Mouse (Mus musculus): ENCODE data around the gene Gfy. TPM values are rescaled to one million over a fixed set of nuclear protein-coding genes. Genes with fewer than 3 reads are reported as not detected.

Gfy gene
- polyA plus RNA-seq, 1 experiment from 2014 or later = not detected

- Histone ChIP-seq H3K4me3 (0 out of 2 replicates have a peak overlapping the region, but pooled peaks have one; percentile 10), H3K4me1 (peaks cover 44% of the 10 kb centered on the region), H3K27me3 (ENCODE audit: low read depth, poor library complexity, severe bottlenecking) (no peaks in the 10 kb centered on the region), H3K9me3 (replicated peaks) (no peaks in the 10 kb centered on the region), H3K36me3 (peaks cover 37% of the 10 kb centered on the region), H3K27ac (peak overlapping the region; percentile 74)
- WGBS = 56% methylated on average over 4 of the region's 4 CpGs
- DNase-seq (ENCODE audit: low spot score) = no peak
These were observed 29.0 kb downstream of the Gfy start for GRCm38 (mm10) chr7:45150321-45150720.

GRCm38 (mm10) chr7:45149545-45149944, 29.8 kb downstream of the Gfy start:
- Histone ChIP-seq H3K27ac (peak overlapping the region; percentile 70), H3K4me3 (no peak overlapping the region), H3K4me1 (peaks cover 37% of the 10 kb centered on the region), H3K9me3 (replicated peaks) (no peaks in the 10 kb centered on the region), H3K27me3 (ENCODE audit: low read depth, poor library complexity, severe bottlenecking) (no peaks in the 10 kb centered on the region), H3K36me3 (peaks cover 45% of the 10 kb centered on the region)
- no peak for DNase-seq (ENCODE audit: low spot score)
- 70% methylated on average over 6 of the region's 6 CpGs for WGBS

- peaks cover 54% of the 10 kb centered on the region for H3K36me3 ChIP-seq
- WGBS = 61% methylated on average over 4 of the region's 4 CpGs
- DNase-seq (ENCODE audit: low spot score) = no peak
- no peak overlapping the region for H3K27ac ChIP-seq
- H3K27me3 ChIP-seq (ENCODE audit: low read depth, poor library complexity, severe bottlenecking) = no peaks in the 10 kb centered on the region
- H3K9me3 ChIP-seq (replicated peaks) = no peaks in the 10 kb centered on the region
- H3K4me1 ChIP-seq = peaks cover 35% of the 10 kb centered on the region
- no peak overlapping the region for H3K4me3 ChIP-seq
These were observed 30.8 kb downstream of the Gfy start for GRCm38 (mm10) chr7:45148534-45149098.

GRCm38 (mm10) chr7:45147899-45148298, 31.5 kb downstream of the Gfy start:
- peaks cover 30% of the 10 kb centered on the region for H3K4me1 ChIP-seq
- no peak for DNase-seq (ENCODE audit: low spot score)
- 90% methylated on average over 11 of the region's 11 CpGs for WGBS
- H3K36me3 ChIP-seq = peaks cover 60% of the 10 kb centered on the region
- H3K27me3 ChIP-seq (ENCODE audit: low read depth, poor library complexity, severe bottlenecking) = no peaks in the 10 kb centered on the region
- no peaks in the 10 kb centered on the region for H3K9me3 ChIP-seq (replicated peaks)
- H3K27ac ChIP-seq = no peak overlapping the region
- no peak overlapping the region for H3K4me3 ChIP-seq

- Histone ChIP-seq H3K27me3 (ENCODE audit: low read depth, poor library complexity, severe bottlenecking) (no peaks in the 10 kb centered on the region), H3K9me3 (replicated peaks) (no peaks in the 10 kb centered on the region), H3K36me3 (peaks cover 67% of the 10 kb centered on the region), H3K27ac (no peak overlapping the region), H3K4me1 (peaks cover 30% of the 10 kb centered on the region), H3K4me3 (no peak overlapping the region)
- WGBS = 92% methylated on average over 11 of the region's 11 CpGs
- DNase-seq (ENCODE audit: low spot score) = no peak
These were observed 32.1 kb downstream of the Gfy start for GRCm38 (mm10) chr7:45147267-45147666.

GRCm38 (mm10) chr7:45145460-45145859, 33.9 kb downstream of the Gfy start:
- H3K4me1 ChIP-seq = peaks cover 13% of the 10 kb centered on the region
- H3K36me3 ChIP-seq = peaks cover 77% of the 10 kb centered on the region
- no peak overlapping the region for H3K4me3 ChIP-seq
- DNase-seq (ENCODE audit: low spot score) = no peak
- H3K27me3 ChIP-seq (ENCODE audit: low read depth, poor library complexity, severe bottlenecking) = no peaks in the 10 kb centered on the region
- 93% methylated on average over 8 of the region's 8 CpGs for WGBS
- H3K27ac ChIP-seq = no peak overlapping the region
- H3K9me3 ChIP-seq (replicated peaks) = no peaks in the 10 kb centered on the region

GRCm38 (mm10) chr7:45144368-45145174, 34.8 kb downstream of the Gfy start:
- H3K9me3 ChIP-seq (replicated peaks) = no peaks in the 10 kb centered on the region
- H3K27me3 ChIP-seq (ENCODE audit: low read depth, poor library complexity, severe bottlenecking) = no peaks in the 10 kb centered on the region
- no peak for DNase-seq (ENCODE audit: low spot score)
- peaks cover 79% of the 10 kb centered on the region for H3K36me3 ChIP-seq
- peaks cover 4% of the 10 kb centered on the region; the same call in 1 of the 2 replicates for H3K4me1 ChIP-seq
- H3K4me3 ChIP-seq = no peak overlapping the region
- 86% methylated on average over 13 of the region's 13 CpGs for WGBS
- no peak overlapping the region for H3K27ac ChIP-seq

GRCm38 (mm10) chr7:45141914-45142313, 37.5 kb downstream of the Gfy start:
- H3K36me3 ChIP-seq = peaks cover 59% of the 10 kb centered on the region
- 95% methylated on average over 5 of the region's 5 CpGs for WGBS
- no peak overlapping the region for H3K27ac ChIP-seq
- no peaks in the 10 kb centered on the region for H3K4me1 ChIP-seq
- no peaks in the 10 kb centered on the region for H3K9me3 ChIP-seq (replicated peaks)
- no peak for DNase-seq (ENCODE audit: low spot score)
- H3K4me3 ChIP-seq = no peak overlapping the region
- 0 out of 2 replicates have a peak, but pooled peaks cover 11% of the 10 kb centered on the region for H3K27me3 ChIP-seq (ENCODE audit: low read depth, poor library complexity, severe bottlenecking)

GRCm38 (mm10) chr7:45141319-45141718, 38.0 kb downstream of the Gfy start:
- peaks cover 53% of the 10 kb centered on the region for H3K36me3 ChIP-seq
- peaks cover 3% of the 10 kb centered on the region; the same call in 1 of the 2 replicates for H3K4me1 ChIP-seq
- no peak for DNase-seq (ENCODE audit: low spot score)
- H3K4me3 ChIP-seq = no peak overlapping the region
- no peak overlapping the region for H3K27ac ChIP-seq
- 95% methylated on average over 3 of the region's 3 CpGs for WGBS
- H3K9me3 ChIP-seq (replicated peaks) = no peaks in the 10 kb centered on the region
- H3K27me3 ChIP-seq (ENCODE audit: low read depth, poor library complexity, severe bottlenecking) = 0 out of 2 replicates have a peak, but pooled peaks cover 11% of the 10 kb centered on the region

- DNase-seq (ENCODE audit: low spot score) = no peak
- Histone ChIP-seq H3K36me3 (peaks cover 41% of the 10 kb centered on the region), H3K4me3 (no peak overlapping the region), H3K9me3 (replicated peaks) (no peaks in the 10 kb centered on the region), H3K4me1 (peaks cover 13% of the 10 kb centered on the region), H3K27ac (no peak overlapping the region), H3K27me3 (ENCODE audit: low read depth, poor library complexity, severe bottlenecking) (peaks cover 23% of the 10 kb centered on the region)
- WGBS = 83% methylated on average over 8 of the region's 8 CpGs
These were observed 39.3 kb downstream of the Gfy start for GRCm38 (mm10) chr7:45139904-45140723.

- peaks cover 13% of the 10 kb centered on the region for H3K4me1 ChIP-seq
- H3K9me3 ChIP-seq (replicated peaks) = no peaks in the 10 kb centered on the region
- WGBS = 80% methylated on average over 1 of the region's 1 CpGs
- no peak overlapping the region for H3K4me3 ChIP-seq
- no peak overlapping the region for H3K27ac ChIP-seq
- peaks cover 24% of the 10 kb centered on the region for H3K36me3 ChIP-seq
- H3K27me3 ChIP-seq (ENCODE audit: low read depth, poor library complexity, severe bottlenecking) = peaks cover 36% of the 10 kb centered on the region
- DNase-seq (ENCODE audit: low spot score) = no peak
These were observed 41.0 kb downstream of the Gfy start for GRCm38 (mm10) chr7:45138403-45138802.

GRCm38 (mm10) chr7:45137171-45138006, 42.0 kb downstream of the Gfy start:
- DNase-seq (ENCODE audit: low spot score) = no peak
- H3K4me1 ChIP-seq = peaks cover 13% of the 10 kb centered on the region
- no peak overlapping the region for H3K27ac ChIP-seq
- H3K4me3 ChIP-seq = no peak overlapping the region
- H3K9me3 ChIP-seq (replicated peaks) = no peaks in the 10 kb centered on the region
- H3K27me3 ChIP-seq (ENCODE audit: low read depth, poor library complexity, severe bottlenecking) = peaks cover 36% of the 10 kb centered on the region
- H3K36me3 ChIP-seq = peaks cover 15% of the 10 kb centered on the region
- WGBS = 82% methylated on average over 12 of the region's 12 CpGs
